Comparison of ENCODE assay signal across 9 mouse cellular contexts in genomic region chr5:142372207-142372606, GRCm38 (mm10). TPM values are rescaled to one million over a fixed set of nuclear protein-coding genes. Genes with fewer than 3 reads are reported as not detected.
A peak's percentile ranks its signal among the peaks of the same experiment; 100 is the strongest.
DNase-seq lines count a peak whose midpoint lies in the region; ATAC-seq and TF ChIP-seq lines count a peak whose summit lies in the region.
"Had no signal": no experiment of that assay in that cellular context is flagged by ENCODE, and none has a peak within 500 bp of the region (broad histone marks: within the 10 kb centered on the region; RNA-seq: fewer than 3 reads in every experiment).

No protein-coding gene starts in this region.

- H3K27ac ChIP-seq in heart, adult 2 months = peak overlapping the region; percentile 26; the same call in 1 of the 2 replicates
- no peak overlapping the region for H3K27ac ChIP-seq in lung, postnatal 0 days (ENCODE audit: low read length)
- 0 out of 2 replicates have a peak overlapping the region, but pooled peaks have one; percentile 75 for H3K27ac ChIP-seq in hindbrain, postnatal 0 days
- peak overlapping the region; percentile 77; the same call in 1 of the 2 replicates for H3K27ac ChIP-seq in stomach, embryonic 14.5 days (ENCODE audit: low read length)
- H3K27ac ChIP-seq: left cerebral cortex, adult 2 months had no signal

- no peak for TF ChIP-seq CTCF in heart, adult 2 months (IDR thresholded peaks at IDR 0.05)
- no peak for TF ChIP-seq CTCF in lung, postnatal 0 days (IDR thresholded peaks at IDR 0.05)
- no peak for TF ChIP-seq CTCF in hindbrain, postnatal 0 days (IDR thresholded peaks at IDR 0.05; ENCODE audit: low read depth)

- no peaks in the 10 kb centered on the region for H3K36me3 ChIP-seq in heart, adult 2 months (ENCODE audit: control insufficient read depth, insufficient read depth, low read length)
- H3K36me3 ChIP-seq in lung, postnatal 0 days (ENCODE audit: insufficient read depth, low read length) = no peaks in the 10 kb centered on the region
- no peaks in the 10 kb centered on the region for H3K36me3 ChIP-seq in hindbrain, postnatal 0 days (ENCODE audit: insufficient read depth, low read length)
- H3K36me3 ChIP-seq in stomach, embryonic 14.5 days (ENCODE audit: control insufficient read depth, insufficient read depth, low read length) = no peaks in the 10 kb centered on the region

- WGBS in heart, adult 2 months = 49% methylated on average over 6 of the region's 6 CpGs
- 31% methylated on average over 6 of the region's 6 CpGs for WGBS in lung, postnatal 0 days
- WGBS in hindbrain, postnatal 0 days = 25% methylated on average over 6 of the region's 6 CpGs
- 48% methylated on average over 6 of the region's 6 CpGs for WGBS in stomach, embryonic 14.5 days

- intact Hi-C loops in heart, adult 2 months (cut with DNase I) = no loop called here

- H3K9me3 ChIP-seq in lung, postnatal 0 days (ENCODE audit: low read length) = no peaks in the 10 kb centered on the region
- no peaks in the 10 kb centered on the region for H3K9me3 ChIP-seq in hindbrain, postnatal 0 days (ENCODE audit: low read length)
- H3K9me3 ChIP-seq in stomach, embryonic 14.5 days (ENCODE audit: control insufficient read depth, low read depth, low read length) = no peaks in the 10 kb centered on the region

- DNase-seq in heart, adult 2 months = no peak
- no peak for DNase-seq in heart, adult 9 months (ENCODE audit: low spot score in 2 of 2)
- DNase-seq in lung, postnatal 0 days (ENCODE audit: low spot score) = no peak
- no peak for DNase-seq in lung, postnatal 25 days (ENCODE audit: low spot score)
- no peak for DNase-seq in hindbrain, postnatal 0 days (ENCODE audit: low spot score)
- DNase-seq in spleen, adult 12 weeks (ENCODE audit: low spot score) = no peak

- H3K27me3 ChIP-seq in heart, adult 2 months (ENCODE audit: control insufficient read depth, insufficient read depth, low read length) = no peaks in the 10 kb centered on the region
- no peaks in the 10 kb centered on the region for H3K27me3 ChIP-seq in lung, postnatal 0 days (replicated peaks; ENCODE audit: insufficient read depth, low read length)
- H3K27me3 ChIP-seq in hindbrain, postnatal 0 days (ENCODE audit: insufficient read depth, low read length) = no peaks in the 10 kb centered on the region
- no peaks in the 10 kb centered on the region for H3K27me3 ChIP-seq in stomach, embryonic 14.5 days (ENCODE audit: control insufficient read depth, insufficient read depth, low read length)

- H3K9ac ChIP-seq in heart, adult 2 months (ENCODE audit: low read depth, low read length) = no peak overlapping the region
- 0 out of 2 replicates have a peak overlapping the region, but pooled peaks have one; percentile 5 for H3K9ac ChIP-seq in lung, postnatal 0 days (replicated peaks; ENCODE audit: low read depth)
- no peak overlapping the region for H3K9ac ChIP-seq in hindbrain, postnatal 0 days (replicated peaks; ENCODE audit: low read length)
- H3K9ac ChIP-seq in stomach, embryonic 14.5 days (replicated peaks; ENCODE audit: low read depth, low read length) = no peak overlapping the region

- no peaks in the 10 kb centered on the region for H3K79me2 ChIP-seq in heart, adult 2 months (replicated peaks; ENCODE audit: control insufficient read depth, insufficient read depth, low read length)

- 0 out of 2 replicates have a peak, but pooled peaks cover 3% of the 10 kb centered on the region for H3K4me1 ChIP-seq in heart, adult 2 months (ENCODE audit: control insufficient read depth, insufficient read depth, low read length)
- no peaks in the 10 kb centered on the region; the same call in 1 of the 2 replicates for H3K4me1 ChIP-seq in lung, postnatal 0 days (ENCODE audit: insufficient read depth, low read depth, low read length)
- H3K4me1 ChIP-seq in hindbrain, postnatal 0 days (ENCODE audit: insufficient read depth, low read length) = peaks cover 3% of the 10 kb centered on the region; the same call in 1 of the 2 replicates
- H3K4me1 ChIP-seq in stomach, embryonic 14.5 days (ENCODE audit: control insufficient read depth, insufficient read depth, low read length) = peaks cover 12% of the 10 kb centered on the region; the same call in 1 of the 2 replicates

- no peak overlapping the region for H3K4me3 ChIP-seq in heart, adult 2 months
- H3K4me3 ChIP-seq in lung, postnatal 0 days (ENCODE audit: low read depth, low read length) = no peak overlapping the region
- no peak overlapping the region for H3K4me3 ChIP-seq in hindbrain, postnatal 0 days (ENCODE audit: low read length)
- H3K4me3 ChIP-seq in stomach, embryonic 14.5 days (ENCODE audit: low read depth, low read length) = no peak overlapping the region
- H3K4me3 ChIP-seq: left cerebral cortex, adult 2 months had no signal

- no peak for TF ChIP-seq POLR2A in heart, adult 2 months (IDR thresholded peaks at IDR 0.05; ENCODE audit: insufficient read depth, low read depth, low read length)

- H3K4me2 ChIP-seq in lung, postnatal 0 days (replicated peaks; ENCODE audit: low read depth, low read length) = no peak overlapping the region
- H3K4me2 ChIP-seq in hindbrain, postnatal 0 days (ENCODE audit: low read depth, low read length) = no peak overlapping the region
- peak overlapping the region; percentile 23; the same call in 1 of the 2 replicates for H3K4me2 ChIP-seq in stomach, embryonic 14.5 days (replicated peaks; ENCODE audit: low read depth, low read length)

- TF ChIP-seq EP300 in heart, adult 2 months (IDR thresholded peaks at IDR 0.05; ENCODE audit: insufficient read depth, low read depth, low read length) = no peak
- no peak for TF ChIP-seq EP300 in lung, postnatal 0 days (IDR thresholded peaks at IDR 0.05)

- no peak for ATAC-seq in lung, postnatal 0 days
- no peak for ATAC-seq in hindbrain, postnatal 0 days
- no peak for ATAC-seq in stomach, embryonic 14.5 days (ENCODE audit: insufficient number of reproducible peaks, insufficient read depth, low FRiP score, low read depth)
- no peak for ATAC-seq in monocyte, adult 5-6 weeks (replicated peaks; ENCODE audit: insufficient number of reproducible peaks, low FRiP score, low TSS enrichment, poor library complexity, severe bottlenecking)

RNA-seq across cellular contexts. Expression of gene Foxk1, which starts 29.1 kb away (rescaled TPM):
- total RNA-seq in heart, adult 2 months (2021) = 10 to 100 TPM; 13.2 to 13.8 TPM
- 9.2 and 9.5 TPM in 2 replicates for polyA plus RNA-seq in heart, adult 2 months (2012; rRNA removed)
- polyA plus RNA-seq in lung, postnatal 0 days (2015; fragmentation: Nextera tagmentation; extraction: Ambion mirVana) = 4.3 and 5.1 TPM in 2 replicates
- total RNA-seq in hindbrain, postnatal 0 days (2014; rRNA removed) = 23.3 and 24.0 TPM in 2 replicates
- 4.6 and 6.0 TPM in 2 replicates for polyA plus RNA-seq in hindbrain, postnatal 0 days (2015; fragmentation: Nextera tagmentation; extraction: Ambion mirVana)
- polyA plus RNA-seq in stomach, embryonic 14.5 days (2014; fragmentation: Nextera tagmentation; extraction: Ambion mirVana) = 3.9 and 4.1 TPM in 2 replicates
- total RNA-seq in monocyte, adult 5-6 weeks (2017) = 17.6 to 31.2 TPM (median 21.7 TPM) in 3 replicates
